Comparison of ENCODE assay signal across 8 mouse cellular contexts in the genomic region with DNA sequence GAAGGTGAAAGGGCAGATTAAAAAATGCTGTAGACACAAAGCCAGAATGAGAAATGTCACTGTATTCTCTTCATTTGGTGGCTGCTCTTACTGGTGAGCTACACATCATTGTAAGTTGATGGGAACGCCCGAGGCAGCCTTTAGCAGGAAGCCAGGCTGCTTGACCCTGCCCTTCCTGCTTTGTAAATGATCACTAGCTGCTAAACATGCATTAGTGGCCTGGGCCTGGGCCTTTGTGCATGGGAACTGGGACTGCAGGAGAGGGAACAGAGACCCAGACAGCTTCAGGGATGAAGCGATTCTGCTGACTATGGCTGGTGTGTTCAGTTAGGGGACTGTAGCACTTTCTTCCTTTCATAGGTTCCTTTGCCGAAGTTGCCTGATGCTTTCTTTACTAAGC. TPM values are rescaled to one million over a fixed set of nuclear protein-coding genes. Genes with fewer than 3 reads are reported as not detected.
DNase-seq lines count a peak whose midpoint lies in the region; ATAC-seq and TF ChIP-seq lines count a peak whose summit lies in the region.

No protein-coding gene starts in this region.

- in situ Hi-C loops in ES-E14 (cut with MboI; ENCODE audit: low sequenced_read_pairs in 2 of 2, unreplicated experiment in 2 of 2) = no loop called here

- H3K4me3 ChIP-seq in ES-E14 (ENCODE audit: insufficient read depth in 1 of 2, low read depth in 1 of 2, low read length in 2 of 2, poor library complexity in 1 of 2, severe bottlenecking in 1 of 2) = no peak overlapping the region
- H3K4me3 ChIP-seq in heart, embryonic 12.5 days = no peak overlapping the region
- no peak overlapping the region for H3K4me3 ChIP-seq in kidney, embryonic 15.5 days (replicated peaks)
- no peak overlapping the region for H3K4me3 ChIP-seq in stomach, embryonic 14.5 days (ENCODE audit: low read depth, low read length)

- no peak overlapping the region for H3K4me2 ChIP-seq in heart, embryonic 12.5 days
- H3K4me2 ChIP-seq in kidney, embryonic 15.5 days = 0 out of 2 replicates have a peak overlapping the region, but pooled peaks have one; percentile 12
- H3K4me2 ChIP-seq in stomach, embryonic 14.5 days (replicated peaks; ENCODE audit: low read depth, low read length) = peak overlapping the region; percentile 12; the same call in 1 of the 2 replicates

- no peaks in the 10 kb centered on the region for H3K27me3 ChIP-seq in heart, embryonic 12.5 days (replicated peaks)
- H3K27me3 ChIP-seq in kidney, embryonic 15.5 days = no peaks in the 10 kb centered on the region
- no peaks in the 10 kb centered on the region for H3K27me3 ChIP-seq in stomach, embryonic 14.5 days (ENCODE audit: control insufficient read depth, insufficient read depth, low read length)

- H3K9me3 ChIP-seq in ES-E14 (ENCODE audit: control insufficient read depth, insufficient read depth, low read depth, low read length) = no peaks in the 10 kb centered on the region
- no peaks in the 10 kb centered on the region for H3K9me3 ChIP-seq in heart, embryonic 12.5 days (replicated peaks)
- no peaks in the 10 kb centered on the region for H3K9me3 ChIP-seq in kidney, embryonic 15.5 days (replicated peaks)
- H3K9me3 ChIP-seq in stomach, embryonic 14.5 days (ENCODE audit: control insufficient read depth, low read depth, low read length) = no peaks in the 10 kb centered on the region

- ATAC-seq in heart, embryonic 12.5 days (ENCODE audit: insufficient number of reproducible peaks, low FRiP score) = peak; percentile 66; the same call in 1 of the 2 replicates
- peak; percentile 69; the same call in 1 of the 2 replicates for ATAC-seq in kidney, embryonic 15.5 days (replicated peaks; ENCODE audit: low FRiP score)
- ATAC-seq in stomach, embryonic 14.5 days (ENCODE audit: insufficient number of reproducible peaks, insufficient read depth, low FRiP score, low read depth) = no peak

- H3K36me3 ChIP-seq in ES-E14 (ENCODE audit: control insufficient read depth, insufficient read depth, low read length, poor library complexity, severe bottlenecking) = no peaks in the 10 kb centered on the region
- no peaks in the 10 kb centered on the region for H3K36me3 ChIP-seq in heart, embryonic 12.5 days
- no peaks in the 10 kb centered on the region for H3K36me3 ChIP-seq in kidney, embryonic 15.5 days
- H3K36me3 ChIP-seq in stomach, embryonic 14.5 days (ENCODE audit: control insufficient read depth, insufficient read depth, low read length) = no peaks in the 10 kb centered on the region

- H3K4me1 ChIP-seq in ES-E14 (ENCODE audit: control insufficient read depth in 2 of 2, insufficient read depth in 2 of 2, low read length in 2 of 2, poor library complexity in 1 of 2) = peaks cover 2 to 3% of the 10 kb centered on the region in 2 experiments; a peak in 2 of 4 replicates
- H3K4me1 ChIP-seq in heart, embryonic 12.5 days (replicated peaks) = peaks cover 44% of the 10 kb centered on the region
- H3K4me1 ChIP-seq in kidney, embryonic 15.5 days = peaks cover 46% of the 10 kb centered on the region
- H3K4me1 ChIP-seq in stomach, embryonic 14.5 days (ENCODE audit: control insufficient read depth, insufficient read depth, low read length) = peaks cover 46% of the 10 kb centered on the region

- no peak overlapping the region for H3K9ac ChIP-seq in ES-E14 (ENCODE audit: insufficient read depth, low read depth, low read length, poor library complexity, severe bottlenecking)
- no peak overlapping the region for H3K9ac ChIP-seq in heart, embryonic 12.5 days
- no peak overlapping the region for H3K9ac ChIP-seq in kidney, embryonic 15.5 days
- H3K9ac ChIP-seq in stomach, embryonic 14.5 days (replicated peaks; ENCODE audit: low read depth, low read length) = no peak overlapping the region

- H3K27ac ChIP-seq in ES-E14 (ENCODE audit: insufficient read depth, low read depth, low read length, poor library complexity, severe bottlenecking) = no peak overlapping the region
- peak overlapping the region; percentile 49 for H3K27ac ChIP-seq in heart, embryonic 12.5 days (ENCODE audit: poor library complexity, severe bottlenecking)
- H3K27ac ChIP-seq in kidney, embryonic 15.5 days = peak overlapping the region; percentile 75
- H3K27ac ChIP-seq in stomach, embryonic 14.5 days (ENCODE audit: low read length) = peak overlapping the region; percentile 94

- 50% methylated on average over 4 of the region's 4 CpGs for WGBS in heart, embryonic 12.5 days
- WGBS in kidney, embryonic 15.5 days = 21% methylated on average over 4 of the region's 4 CpGs
- WGBS in stomach, embryonic 14.5 days = 27% methylated on average over 4 of the region's 4 CpGs

- peak; percentile 20 for DNase-seq in ES-E14 (ENCODE audit: low read depth, low spot score)
- DNase-seq in embryo, embryonic 10 days (ENCODE audit: low spot score) = peak; percentile 82
- peak; percentile 60 for DNase-seq in lung, postnatal 14 days
- no peak for DNase-seq in left cerebral cortex, adult 11 months (ENCODE audit: low spot score)
- no peak for DNase-seq in frontal cortex, postnatal 25 days (ENCODE audit: low spot score in 2 of 2)

TF ChIP-seq in ES-E14, 5 proteins besides CTCF, POLR2A, EP300 and RAD21:
- TF ChIP-seq MAFK (IDR thresholded peaks at IDR 0.05; ENCODE audit: insufficient read depth, low read depth, low read length) = no peak
- no peak for TF ChIP-seq ZNF384 (IDR thresholded peaks at IDR 0.05; ENCODE audit: low read depth, low read length)

RNA-seq across cellular contexts. Expression of gene Gnaq, which starts 35.6 kb away (rescaled TPM):
- total RNA-seq in ES-E14 (2012; rRNA removed) = 17.8 and 18.1 TPM in 2 replicates
- 18.1 and 18.7 TPM in 2 replicates for polyA plus RNA-seq in heart, embryonic 12.5 days (2016; fragmentation: Nextera tagmentation; extraction: Ambion mirVana)
- polyA plus RNA-seq in kidney, embryonic 15.5 days (2015; fragmentation: Nextera tagmentation; extraction: Ambion mirVana) = 36.2 and 41.6 TPM in 2 replicates
- polyA plus RNA-seq in stomach, embryonic 14.5 days (2014; fragmentation: Nextera tagmentation; extraction: Ambion mirVana) = 22.6 and 23.3 TPM in 2 replicates

Comparison
In these comparisons a context has a peak if more than half of its experiments do, and no peak if none do; other contexts are left out.
1. DNase-seq: peak in ES-E14 (single experiment), embryo, embryonic 10 days (single experiment) and lung, postnatal 14 days (single experiment); none in left cerebral cortex, adult 11 months (single experiment) and frontal cortex, postnatal 25 days (0 of 2).